Comparison of ENCODE assay signal across 13 mouse cellular contexts in genomic region chr4:153854084-153854747, GRCm38 (mm10).
DNase-seq lines count a peak whose midpoint lies in the region; ATAC-seq and TF ChIP-seq lines count a peak whose summit lies in the region.
"Had no signal": no experiment of that assay in that cellular context is flagged by ENCODE, and none has a peak within 500 bp of the region (broad histone marks: within the 10 kb centered on the region; RNA-seq: fewer than 3 reads in every experiment).

No protein-coding gene starts in this region.

- WGBS in forebrain, postnatal 0 days = 34% methylated on average over 9 of the region's 9 CpGs
- 61% methylated on average over 9 of the region's 9 CpGs for WGBS in midbrain, embryonic 13.5 days

- peak overlapping the region; percentile 17 for H3K4me3 ChIP-seq in E14TG2a.4 (replicated peaks; ENCODE audit: low read length)
- no peak overlapping the region for H3K4me3 ChIP-seq in forebrain, postnatal 0 days (ENCODE audit: low read depth, low read length)
- H3K4me3 ChIP-seq in midbrain, embryonic 13.5 days (replicated peaks) = no peak overlapping the region
- H3K4me3 ChIP-seq: embryonic facial prominence, embryonic 15.5 days had no signal

- no peaks in the 10 kb centered on the region for H3K36me3 ChIP-seq in E14TG2a.4 (ENCODE audit: insufficient read depth, low read length)
- H3K36me3 ChIP-seq in forebrain, postnatal 0 days (ENCODE audit: insufficient read depth) = no peaks in the 10 kb centered on the region
- H3K36me3 ChIP-seq in midbrain, embryonic 13.5 days = no peaks in the 10 kb centered on the region
- H3K36me3 ChIP-seq: embryonic facial prominence, embryonic 15.5 days had no signal

- 0 out of 2 replicates have a peak overlapping the region, but pooled peaks have one; percentile 10 for H3K27ac ChIP-seq in forebrain, postnatal 0 days (ENCODE audit: low read depth, low read length)
- H3K27ac ChIP-seq in midbrain, embryonic 13.5 days = peak overlapping the region; percentile 49
- H3K27ac ChIP-seq: embryonic facial prominence, embryonic 15.5 days had no signal

- no peak overlapping the region for H3K4me2 ChIP-seq in forebrain, postnatal 0 days (ENCODE audit: low read depth)
- 0 out of 2 replicates have a peak overlapping the region, but pooled peaks have one; percentile 5 for H3K4me2 ChIP-seq in midbrain, embryonic 13.5 days (replicated peaks)
- H3K4me2 ChIP-seq: embryonic facial prominence, embryonic 15.5 days; liver, embryonic 11.5 days had no signal

- H3K4me1 ChIP-seq in E14TG2a.4 (replicated peaks; ENCODE audit: low read depth, low read length) = peaks cover 53% of the 10 kb centered on the region
- H3K4me1 ChIP-seq in forebrain, postnatal 0 days (ENCODE audit: insufficient read depth) = 0 out of 2 replicates have a peak, but pooled peaks cover 10% of the 10 kb centered on the region
- peaks cover 28% of the 10 kb centered on the region for H3K4me1 ChIP-seq in midbrain, embryonic 13.5 days (replicated peaks)
- H3K4me1 ChIP-seq: embryonic facial prominence, embryonic 15.5 days had no signal

- ATAC-seq in forebrain, postnatal 0 days = peak; percentile 94
- ATAC-seq in midbrain, embryonic 13.5 days = peak; percentile 87
- no peak for ATAC-seq in cerebellum, adult (ENCODE audit: insufficient number of reproducible peaks, low FRiP score, low TSS enrichment)

- no peak for TF ChIP-seq CTCF in E14TG2a.4 (conservative IDR thresholded peaks at IDR 0.05; ENCODE audit: low read length)
- TF ChIP-seq CTCF in forebrain, postnatal 0 days (IDR thresholded peaks at IDR 0.05; ENCODE audit: low read depth) = no peak

- H3K27me3 ChIP-seq in E14TG2a.4 (ENCODE audit: insufficient read depth, low read length) = peaks cover 15% of the 10 kb centered on the region; the same call in 1 of the 2 replicates
- no peaks in the 10 kb centered on the region for H3K27me3 ChIP-seq in forebrain, postnatal 0 days (ENCODE audit: insufficient read depth, low read length)
- H3K27me3 ChIP-seq in midbrain, embryonic 13.5 days = no peaks in the 10 kb centered on the region
- H3K27me3 ChIP-seq: embryonic facial prominence, embryonic 15.5 days had no signal

- no peaks in the 10 kb centered on the region for H3K9me3 ChIP-seq in E14TG2a.4 (ENCODE audit: low read length)
- no peaks in the 10 kb centered on the region for H3K9me3 ChIP-seq in forebrain, postnatal 0 days (ENCODE audit: low read length)
- no peaks in the 10 kb centered on the region for H3K9me3 ChIP-seq in midbrain, embryonic 13.5 days
- H3K9me3 ChIP-seq: embryonic facial prominence, embryonic 15.5 days had no signal

- H3K9ac ChIP-seq in forebrain, postnatal 0 days = no peak overlapping the region
- H3K9ac ChIP-seq in midbrain, embryonic 13.5 days (replicated peaks) = peak overlapping the region; percentile 8; the same call in 1 of the 2 replicates
- H3K9ac ChIP-seq: embryonic facial prominence, embryonic 15.5 days had no signal

- peak; percentile 26 to 32 for DNase-seq in cerebellum, postnatal 10 days
- DNase-seq in cerebellum, postnatal 14 days = no peak
- peak; percentile 55 for DNase-seq in forebrain, postnatal 0 days
- no peak for DNase-seq in adrenal gland, adult 8-10 months
- DNase-seq in layer of hippocampus, postnatal 25 days (ENCODE audit: extremely low spot score in 1 of 2, low spot score in 1 of 2) = no peak
- DNase-seq: heart, postnatal 14 days; kidney, adult 18-20 months; kidney, postnatal 4 days had no signal

Comparison
In these comparisons a context has a peak if more than half of its experiments do, and no peak if none do; other contexts are left out.
1. DNase-seq: peak in cerebellum, postnatal 10 days (2 of 2) and forebrain, postnatal 0 days (single experiment); none in cerebellum, postnatal 14 days (0 of 2), adrenal gland, adult 8-10 months (single experiment) and layer of hippocampus, postnatal 25 days (0 of 2).